8 mouse cellular contexts compared by ENCODE assay signal in genomic region chr11:88047871-88048531, GRCm38 (mm10). TPM values are rescaled to one million over a fixed set of nuclear protein-coding genes. Genes with fewer than 3 reads are reported as not detected.
DNase-seq lines count a peak whose midpoint lies in the region; ATAC-seq and TF ChIP-seq lines count a peak whose summit lies in the region.

No protein-coding gene starts in this region.

- H3K4me2 ChIP-seq in heart, embryonic 16.5 days (ENCODE audit: low read depth, low read length) = peak overlapping the region; percentile 91
- H3K4me2 ChIP-seq in liver, embryonic 15.5 days = peak overlapping the region; percentile 75
- H3K4me2 ChIP-seq in stomach, embryonic 16.5 days (ENCODE audit: low read depth, low read length) = peak overlapping the region; percentile 97

- no peak for TF ChIP-seq CTCF in bone marrow macrophage, adult 2 months (IDR thresholded peaks at IDR 0.05; ENCODE audit: low read depth, low read length)
- TF ChIP-seq CTCF in embryonic fibroblast, embryonic 13.5 days (IDR thresholded peaks at IDR 0.05; ENCODE audit: borderline replicate concordance, insufficient read depth, low read length) = no peak

- DNase-seq in CD4-positive helper T cell, adult 2 months (ENCODE audit: low read depth, low spot score) = peak; percentile 79
- DNase-seq in kidney, postnatal 25 days = peak; percentile 73 to 88
- peak; percentile 78 for DNase-seq in neural tube, embryonic 10.5 days (ENCODE audit: extremely low spot score, low spot score)

- TF ChIP-seq POLR2A in bone marrow macrophage, adult 2 months (IDR thresholded peaks at IDR 0.05; ENCODE audit: borderline replicate concordance, low read depth, low read length) = no peak
- TF ChIP-seq POLR2A in embryonic fibroblast, embryonic 13.5 days (IDR thresholded peaks at IDR 0.05; ENCODE audit: low read depth, low read length) = peak; percentile 46; the same call in 1 of the 2 replicates

- ATAC-seq in heart, embryonic 16.5 days (replicated peaks; ENCODE audit: extremely low read depth, insufficient read depth, low FRiP score) = peak; percentile 71
- peak; percentile 39 for ATAC-seq in liver, embryonic 15.5 days (ENCODE audit: insufficient read depth)
- ATAC-seq in stomach, embryonic 16.5 days (ENCODE audit: insufficient read depth, low FRiP score) = peak; percentile 74

- no peaks in the 10 kb centered on the region for H3K27me3 ChIP-seq in heart, embryonic 16.5 days (ENCODE audit: control insufficient read depth, insufficient read depth, low read length)
- H3K27me3 ChIP-seq in liver, embryonic 15.5 days = no peaks in the 10 kb centered on the region
- no peaks in the 10 kb centered on the region for H3K27me3 ChIP-seq in stomach, embryonic 16.5 days (ENCODE audit: control insufficient read depth, insufficient read depth, low read length)

- peak overlapping the region; percentile 100 for H3K9ac ChIP-seq in heart, embryonic 16.5 days (ENCODE audit: low read length)
- peak overlapping the region; percentile 100 for H3K9ac ChIP-seq in liver, embryonic 15.5 days
- peak overlapping the region; percentile 95 for H3K9ac ChIP-seq in stomach, embryonic 16.5 days (ENCODE audit: low read length)

- H3K9me3 ChIP-seq in heart, embryonic 16.5 days (replicated peaks; ENCODE audit: control insufficient read depth, low read length) = no peaks in the 10 kb centered on the region
- no peaks in the 10 kb centered on the region for H3K9me3 ChIP-seq in liver, embryonic 15.5 days (replicated peaks)
- no peaks in the 10 kb centered on the region for H3K9me3 ChIP-seq in stomach, embryonic 16.5 days (replicated peaks; ENCODE audit: control insufficient read depth, low read length)

- H3K27ac ChIP-seq in bone marrow macrophage, adult 2 months (ENCODE audit: insufficient read depth, low read depth, low read length) = peak overlapping the region; percentile 96
- peak overlapping the region; percentile 97 for H3K27ac ChIP-seq in embryonic fibroblast, embryonic 13.5 days (ENCODE audit: insufficient read depth, low read length)
- peak overlapping the region; percentile 100 for H3K27ac ChIP-seq in heart, embryonic 16.5 days (ENCODE audit: low read length)
- peak overlapping the region; percentile 100 for H3K27ac ChIP-seq in liver, embryonic 15.5 days (replicated peaks)
- H3K27ac ChIP-seq in stomach, embryonic 16.5 days (ENCODE audit: low read length) = peak overlapping the region; percentile 100

- WGBS in heart, embryonic 16.5 days = under 1% methylated on average over 76 of the region's 76 CpGs
- WGBS in liver, embryonic 15.5 days (ENCODE audit: insufficient replicate concordance) = under 1% methylated on average over 69 of the region's 76 CpGs
- WGBS in stomach, embryonic 16.5 days = under 1% methylated on average over 76 of the region's 76 CpGs

- H3K4me1 ChIP-seq in bone marrow macrophage, adult 2 months (ENCODE audit: control insufficient read depth, insufficient read depth, low read length) = peaks cover 13% of the 10 kb centered on the region
- H3K4me1 ChIP-seq in embryonic fibroblast, embryonic 13.5 days (ENCODE audit: control insufficient read depth, insufficient read depth, low read length) = no peaks in the 10 kb centered on the region
- peaks cover 27% of the 10 kb centered on the region for H3K4me1 ChIP-seq in heart, embryonic 16.5 days (ENCODE audit: control insufficient read depth, insufficient read depth, low read length)
- H3K4me1 ChIP-seq in liver, embryonic 15.5 days (replicated peaks) = peaks cover 39% of the 10 kb centered on the region
- peaks cover 30% of the 10 kb centered on the region for H3K4me1 ChIP-seq in stomach, embryonic 16.5 days (ENCODE audit: control insufficient read depth, insufficient read depth, low read length)

- H3K4me3 ChIP-seq in bone marrow macrophage, adult 2 months (ENCODE audit: insufficient read depth, low read length) = peak overlapping the region; percentile 94
- peak overlapping the region; percentile 90 for H3K4me3 ChIP-seq in embryonic fibroblast, embryonic 13.5 days (ENCODE audit: insufficient read depth, low read length)
- peak overlapping the region; percentile 94 for H3K4me3 ChIP-seq in heart, embryonic 16.5 days (ENCODE audit: low read length)
- peak overlapping the region; percentile 100 for H3K4me3 ChIP-seq in liver, embryonic 15.5 days (replicated peaks)
- H3K4me3 ChIP-seq in stomach, embryonic 16.5 days (replicated peaks; ENCODE audit: low read length) = peak overlapping the region; percentile 84

- peaks cover 13% of the 10 kb centered on the region for H3K36me3 ChIP-seq in heart, embryonic 16.5 days (ENCODE audit: control insufficient read depth, insufficient read depth)
- H3K36me3 ChIP-seq in liver, embryonic 15.5 days (replicated peaks) = peaks cover 35% of the 10 kb centered on the region
- peaks cover 5% of the 10 kb centered on the region for H3K36me3 ChIP-seq in stomach, embryonic 16.5 days (ENCODE audit: control insufficient read depth, insufficient read depth, low read length)

RNA-seq across cellular contexts. Expression of gene Srsf1, which starts 0.8 kb away (rescaled TPM):
- polyA plus RNA-seq in bone marrow macrophage, adult 2 months (2012; ENCODE audit: insufficient read depth, insufficient read length, missing spikeins) = 142 and 144 TPM in 2 replicates
- 291 and 361 TPM in 2 replicates for polyA plus RNA-seq in embryonic fibroblast, embryonic 13.5 days (2011; ENCODE audit: insufficient read length, low read depth, missing spikeins)
- 158 and 185 TPM in 2 replicates for polyA plus RNA-seq in heart, embryonic 16.5 days (2015; fragmentation: Nextera tagmentation; extraction: Ambion mirVana)
- polyA plus RNA-seq in liver, embryonic 15.5 days (2015; fragmentation: Nextera tagmentation; extraction: Ambion mirVana) = 108 and 113 TPM in 2 replicates
- 188 and 201 TPM in 2 replicates for polyA plus RNA-seq in stomach, embryonic 16.5 days (2015; fragmentation: Nextera tagmentation; extraction: Ambion mirVana)

RNA-seq across cellular contexts. Expression of gene Vezf1, which starts 20.1 kb away (rescaled TPM):
- 25.1 and 29.7 TPM in 2 replicates for polyA plus RNA-seq in bone marrow macrophage, adult 2 months (2012; ENCODE audit: insufficient read depth, insufficient read length, missing spikeins)
- 44.6 and 46.1 TPM in 2 replicates for polyA plus RNA-seq in embryonic fibroblast, embryonic 13.5 days (2011; ENCODE audit: insufficient read length, low read depth, missing spikeins)
- polyA plus RNA-seq in heart, embryonic 16.5 days (2015; fragmentation: Nextera tagmentation; extraction: Ambion mirVana) = 22.3 and 24.3 TPM in 2 replicates
- polyA plus RNA-seq in liver, embryonic 15.5 days (2015; fragmentation: Nextera tagmentation; extraction: Ambion mirVana) = 8.3 and 8.6 TPM in 2 replicates
- 28.5 and 30.5 TPM in 2 replicates for polyA plus RNA-seq in stomach, embryonic 16.5 days (2015; fragmentation: Nextera tagmentation; extraction: Ambion mirVana)

RNA-seq across cellular contexts. Expression of gene Cuedc1, which starts 49.9 kb away (rescaled TPM):
- polyA plus RNA-seq in bone marrow macrophage, adult 2 months (2012; ENCODE audit: insufficient read depth, insufficient read length, missing spikeins) = 9.7 and 13.1 TPM in 2 replicates
- 29.6 and 31.8 TPM in 2 replicates for polyA plus RNA-seq in embryonic fibroblast, embryonic 13.5 days (2011; ENCODE audit: insufficient read length, low read depth, missing spikeins)
- polyA plus RNA-seq in heart, embryonic 16.5 days (2015; fragmentation: Nextera tagmentation; extraction: Ambion mirVana) = 15.2 and 17.6 TPM in 2 replicates
- polyA plus RNA-seq in liver, embryonic 15.5 days (2015; fragmentation: Nextera tagmentation; extraction: Ambion mirVana) = 1.1 and 1.5 TPM in 2 replicates
- polyA plus RNA-seq in stomach, embryonic 16.5 days (2015; fragmentation: Nextera tagmentation; extraction: Ambion mirVana) = 11.3 and 11.5 TPM in 2 replicates

Comparison
In these comparisons a context has a peak if more than half of its experiments do, and no peak if none do; other contexts are left out.
1. Peak in every context shown above with its lines: DNase-seq, ATAC-seq, H3K4me3 ChIP-seq and H3K27ac ChIP-seq.